In genomic region chr12:12179292-12179865, GRCm38 (mm10) we compare ENCODE assay signal across 9 mouse cellular contexts.
DNase-seq lines count a peak whose midpoint lies in the region; ATAC-seq lines count a peak whose summit lies in the region.
"Had no signal": no experiment of that assay in that cellular context is flagged by ENCODE, and none has a peak within 500 bp of the region (broad histone marks: within the 10 kb centered on the region; RNA-seq: fewer than 3 reads in every experiment).

No protein-coding gene starts in this region.

- intact Hi-C loops in heart, postnatal 36 days (cut with DNase I): loop anchor here (5.0 to 10.0 kb wide), 2 partner anchors 45 to 218 kb away; no protein-coding TSS in a partner anchor

- DNase-seq in frontal cortex, postnatal 14 days (ENCODE audit: low spot score in 2 of 2): no peak
- DNase-seq in right cerebral cortex, postnatal 10 days (ENCODE audit: low spot score in 2 of 2): peak; percentile 61 to 68
- DNase-seq in right cerebral cortex, adult 18-20 months: no peak
- DNase-seq in heart, postnatal 36 days: peak; percentile 29 to 37
- DNase-seq in ovary, postnatal 14 days (ENCODE audit: low spot score): no peak
- DNase-seq: kidney, adult 11 months had no signal

- peak; percentile 34; the same call in 1 of the 2 replicates for ATAC-seq in frontal cortex, adult (ENCODE audit: low TSS enrichment)
- no peak for ATAC-seq in CD4-positive, CD25-positive, alpha-beta regulatory T cell, adult 4 months
- ATAC-seq: lung, postnatal 0 days had no signal

Comparison
In these comparisons a context has a peak if more than half of its experiments do, and no peak if none do; other contexts are left out.
1. DNase-seq: peak in right cerebral cortex, postnatal 10 days (2 of 2) and heart, postnatal 36 days (2 of 2); none in frontal cortex, postnatal 14 days (0 of 2), right cerebral cortex, adult 18-20 months (single experiment) and ovary, postnatal 14 days (single experiment).